Mouse (Mus musculus) bone marrow, adult 2 months (tissue): ENCODE results near the gene Wfdc1.

Experiments
- CTCF ChIP-seq: fragments of 200-500 bp; IDR thresholded peaks from 2 replicates; pipeline ENCODE4 v1.5.1; 2011; ENCODE audit warnings: low read length, control low read depth; ENCODE audit not compliant: control insufficient read depth, insufficient read depth
- POLR2A ChIP-seq: fragments of 200-500 bp; IDR thresholded peaks from 2 replicates; pipeline ENCODE4 v1.6.1; 2011; ENCODE audit warnings: low read depth, mild to moderate bottlenecking, control low read depth, low read length, borderline replicate concordance; ENCODE audit not compliant: control insufficient read depth

- TF ChIP-seq CTCF (no peak), POLR2A (no peak)
These were observed 13.0 kb downstream of the Wfdc1 start for GRCm38 (mm10) chr8:119679184-119679583.
